Mouse (Mus musculus): ENCODE measurements around the gene Tgfb1. TPM values are rescaled to one million over a fixed set of nuclear protein-coding genes. Genes with fewer than 3 reads are reported as not detected.

Gene Tgfb1
- polyA plus RNA-seq, 1 experiment: 354 TPM

DNA sequence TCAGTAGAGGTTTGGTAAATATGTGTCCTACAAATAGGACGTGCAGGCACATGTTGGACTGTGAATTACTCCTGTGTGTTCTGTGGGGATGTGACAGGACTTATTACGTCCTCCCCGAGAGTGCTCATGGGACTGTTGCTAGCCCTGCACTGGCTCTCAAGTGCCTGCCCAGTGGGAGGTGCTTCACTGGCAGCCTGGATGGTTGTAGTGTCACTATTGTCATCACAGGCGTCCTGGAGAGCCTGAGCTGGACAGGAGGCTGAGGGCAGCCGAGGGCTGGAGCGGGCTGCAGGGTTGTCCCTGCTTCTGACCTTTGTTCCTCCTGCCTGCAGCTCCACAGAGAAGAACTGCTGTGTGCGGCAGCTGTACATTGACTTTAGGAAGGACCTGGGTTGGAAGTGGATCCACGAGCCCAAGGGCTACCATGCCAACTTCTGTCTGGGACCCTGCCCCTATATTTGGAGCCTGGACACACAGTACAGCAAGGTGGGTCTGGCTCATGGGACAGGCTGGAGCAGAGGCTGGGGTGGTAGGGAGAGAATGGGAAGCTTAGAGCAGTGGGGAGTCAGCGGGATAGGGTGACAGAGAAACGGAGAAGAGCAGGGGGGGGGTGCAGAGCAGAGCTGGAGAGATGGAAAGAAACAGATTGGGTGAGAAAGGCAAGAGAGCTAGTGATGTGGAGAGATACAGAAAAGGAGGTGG is 17.1 kb downstream of the Tgfb1 start:
- no peak overlapping the region for H3K4me3 ChIP-seq (ENCODE audit: insufficient read depth, low read length)
- no peak for TF ChIP-seq POLR2A (IDR thresholded peaks at IDR 0.05; ENCODE audit: borderline replicate concordance, low read depth, low read length)
- TF ChIP-seq CTCF (IDR thresholded peaks at IDR 0.05; ENCODE audit: low read depth, low read length): no peak
- H3K4me1 ChIP-seq (ENCODE audit: control insufficient read depth, insufficient read depth, low read length): peaks cover 42% of the 10 kb centered on the region
- no peak overlapping the region for H3K27ac ChIP-seq (ENCODE audit: insufficient read depth, low read depth, low read length)

GRCm38 (mm10) chr7:25704716-25705364 is 18.0 kb downstream of the Tgfb1 start:
- Histone ChIP-seq H3K4me1 (ENCODE audit: control insufficient read depth, insufficient read depth, low read length) (peaks cover 45% of the 10 kb centered on the region), H3K27ac (ENCODE audit: insufficient read depth, low read depth, low read length) (peak overlapping the region; percentile 95), H3K4me3 (ENCODE audit: insufficient read depth, low read length) (no peak overlapping the region)
- TF ChIP-seq POLR2A (IDR thresholded peaks at IDR 0.05; ENCODE audit: borderline replicate concordance, low read depth, low read length) (no peak), CTCF (IDR thresholded peaks at IDR 0.05; ENCODE audit: low read depth, low read length) (no peak)

- Histone ChIP-seq H3K4me3 (ENCODE audit: insufficient read depth, low read length) (peak overlapping the region; percentile 38), H3K27ac (ENCODE audit: insufficient read depth, low read depth, low read length) (peak overlapping the region; percentile 95), H3K4me1 (ENCODE audit: control insufficient read depth, insufficient read depth, low read length) (peaks cover 53% of the 10 kb centered on the region)
- no peak for TF ChIP-seq CTCF (IDR thresholded peaks at IDR 0.05; ENCODE audit: low read depth, low read length)
- no peak for TF ChIP-seq POLR2A (IDR thresholded peaks at IDR 0.05; ENCODE audit: borderline replicate concordance, low read depth, low read length)
Measured at GRCm38 (mm10) chr7:25705801-25706251, 19.0 kb downstream of the Tgfb1 start.

DNA sequence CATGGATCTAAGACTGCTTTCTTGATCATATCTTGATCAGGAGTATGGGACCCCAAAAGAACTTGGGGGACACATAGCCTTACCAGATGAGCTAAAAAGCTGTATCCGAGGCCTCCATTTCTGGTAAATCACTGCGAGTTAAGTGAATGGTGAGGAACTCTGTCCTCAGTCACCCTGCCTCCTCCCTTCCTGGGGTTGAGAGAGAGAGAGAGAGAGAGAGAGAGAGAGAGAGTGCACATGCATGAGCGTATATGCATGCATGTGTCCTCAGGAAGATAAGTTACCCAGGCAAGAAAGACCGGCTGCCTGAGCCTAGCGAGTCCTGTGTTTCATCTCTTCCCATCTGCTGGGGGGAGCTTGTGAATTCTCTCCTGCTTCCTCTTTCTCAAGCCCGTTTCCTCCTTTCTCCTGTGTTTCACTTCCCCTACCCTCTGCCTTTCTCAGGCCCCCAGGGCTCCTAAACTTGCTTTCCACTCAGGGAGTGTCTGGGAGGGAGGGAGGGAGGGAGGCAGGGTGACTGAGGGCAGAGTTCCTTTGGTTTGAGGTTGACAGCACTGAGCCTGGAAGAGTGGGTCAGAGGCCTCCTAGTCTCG is 19.9 kb downstream of the Tgfb1 start:
- Histone ChIP-seq H3K27ac (ENCODE audit: insufficient read depth, low read depth, low read length) (peak overlapping the region; percentile 95), H3K4me3 (ENCODE audit: insufficient read depth, low read length) (peak overlapping the region; percentile 38), H3K4me1 (ENCODE audit: control insufficient read depth, insufficient read depth, low read length) (peaks cover 57% of the 10 kb centered on the region)
- TF ChIP-seq CTCF (IDR thresholded peaks at IDR 0.05; ENCODE audit: low read depth, low read length): no peak

- Histone ChIP-seq H3K4me3 (ENCODE audit: insufficient read depth, low read length) (no peak overlapping the region), H3K4me1 (ENCODE audit: control insufficient read depth, insufficient read depth, low read length) (peaks cover 66% of the 10 kb centered on the region), H3K27ac (ENCODE audit: insufficient read depth, low read depth, low read length) (peak overlapping the region; percentile 76)
- TF ChIP-seq POLR2A (IDR thresholded peaks at IDR 0.05; ENCODE audit: borderline replicate concordance, low read depth, low read length) (no peak), CTCF (IDR thresholded peaks at IDR 0.05; ENCODE audit: low read depth, low read length) (no peak)
Measured at GRCm38 (mm10) chr7:25707581-25708292, 20.9 kb downstream of the Tgfb1 start.

- TF ChIP-seq CTCF (IDR thresholded peaks at IDR 0.05; ENCODE audit: low read depth, low read length) (no peak), POLR2A (IDR thresholded peaks at IDR 0.05; ENCODE audit: borderline replicate concordance, low read depth, low read length) (no peak)
- Histone ChIP-seq H3K4me3 (ENCODE audit: insufficient read depth, low read length) (no peak overlapping the region), H3K4me1 (ENCODE audit: control insufficient read depth, insufficient read depth, low read length) (peaks cover 56% of the 10 kb centered on the region), H3K27ac (ENCODE audit: insufficient read depth, low read depth, low read length) (no peak overlapping the region)
Measured at GRCm38 (mm10) chr7:25709961-25710360, 23.2 kb downstream of the Tgfb1 start.

DNA sequence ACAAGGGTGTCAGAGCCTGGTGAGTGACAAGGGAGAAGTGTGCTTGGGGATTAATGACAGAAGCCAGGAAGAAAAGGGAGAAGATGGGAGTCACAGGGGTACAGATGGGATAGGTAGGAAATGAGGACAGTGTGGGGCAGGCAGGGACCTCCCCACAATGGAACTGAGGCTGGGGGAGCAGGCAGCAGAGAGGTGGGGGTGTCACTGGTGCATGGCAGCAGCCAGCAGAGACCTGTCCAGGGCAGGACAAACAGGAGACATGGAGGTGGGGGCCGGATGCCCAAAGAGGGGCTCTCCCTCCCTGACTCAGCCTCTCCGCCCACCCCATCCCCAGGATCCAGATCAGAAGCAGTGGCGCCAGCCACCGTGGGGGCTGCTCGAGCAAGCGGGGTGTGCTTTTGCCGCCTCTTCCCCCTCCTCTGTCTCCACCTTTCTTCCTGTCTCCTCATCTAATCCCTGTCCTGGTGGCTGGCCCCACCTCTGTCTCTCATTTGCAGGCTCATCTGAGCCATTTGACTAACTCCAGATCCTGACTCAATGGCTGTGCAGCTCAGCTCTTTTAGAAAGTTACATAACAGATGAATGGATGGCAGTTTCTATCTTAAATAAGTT is 23.8 kb downstream of the Tgfb1 start:
- H3K4me1 ChIP-seq (ENCODE audit: control insufficient read depth, insufficient read depth, low read length): peaks cover 50% of the 10 kb centered on the region
- H3K4me3 ChIP-seq (ENCODE audit: insufficient read depth, low read length): no peak overlapping the region
- H3K27ac ChIP-seq (ENCODE audit: insufficient read depth, low read depth, low read length): no peak overlapping the region
- no peak for TF ChIP-seq POLR2A (IDR thresholded peaks at IDR 0.05; ENCODE audit: borderline replicate concordance, low read depth, low read length)
- TF ChIP-seq CTCF (IDR thresholded peaks at IDR 0.05; ENCODE audit: low read depth, low read length): no peak

DNA sequence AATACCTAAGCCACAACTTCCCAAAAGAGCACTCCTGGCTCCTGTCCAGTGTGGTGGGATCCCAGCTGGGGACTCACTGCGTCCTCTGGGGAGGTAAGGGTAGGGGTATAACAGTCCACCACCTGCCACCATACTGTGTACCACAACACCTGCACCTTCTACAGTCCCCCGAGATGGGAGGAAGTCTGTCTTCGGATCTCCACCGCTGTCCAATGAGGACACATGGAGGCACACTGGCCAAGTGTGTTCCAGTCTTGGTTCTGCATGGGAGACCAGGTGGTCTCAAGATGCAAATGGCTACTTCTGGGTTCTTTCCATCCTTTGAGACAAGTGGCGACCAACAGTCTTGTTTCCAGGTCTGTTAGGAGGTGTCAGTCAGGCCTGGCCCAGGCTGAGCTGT is 24.4 kb downstream of the Tgfb1 start:
- peak overlapping the region; percentile 28 for H3K27ac ChIP-seq (ENCODE audit: insufficient read depth, low read depth, low read length)
- no peak overlapping the region for H3K4me3 ChIP-seq (ENCODE audit: insufficient read depth, low read length)
- peaks cover 46% of the 10 kb centered on the region for H3K4me1 ChIP-seq (ENCODE audit: control insufficient read depth, insufficient read depth, low read length)
- TF ChIP-seq CTCF (IDR thresholded peaks at IDR 0.05; ENCODE audit: low read depth, low read length): no peak
- TF ChIP-seq POLR2A (IDR thresholded peaks at IDR 0.05; ENCODE audit: borderline replicate concordance, low read depth, low read length): no peak

GRCm38 (mm10) chr7:25711731-25712197 is 25.0 kb downstream of the Tgfb1 start:
- Histone ChIP-seq H3K27ac (ENCODE audit: insufficient read depth, low read depth, low read length) (peak overlapping the region; percentile 38), H3K4me1 (ENCODE audit: control insufficient read depth, insufficient read depth, low read length) (peaks cover 41% of the 10 kb centered on the region), H3K4me3 (ENCODE audit: insufficient read depth, low read length) (no peak overlapping the region)
- no peak for TF ChIP-seq POLR2A (IDR thresholded peaks at IDR 0.05; ENCODE audit: borderline replicate concordance, low read depth, low read length)
- TF ChIP-seq CTCF (IDR thresholded peaks at IDR 0.05; ENCODE audit: low read depth, low read length): no peak

Measured in bone marrow macrophage, adult 2 months (primary cell).